Mouse (Mus musculus) liver, adult 2 months (tissue): ENCODE results near the gene Mrps23. TPM values are rescaled to one million over a fixed set of nuclear protein-coding genes. Genes with fewer than 3 reads are reported as not detected.

ENCODE experiments used
- DNase-seq: peaks from one replicate; pipeline ENCODE4 v3.0.0-alpha.2; 2011; ENCODE audit warnings: low read depth, low spot score; ENCODE audit errors: extremely low read depth
- H3K27ac ChIP-seq: fragments of 200-500 bp; replicated peaks from 2 replicates; pipeline ENCODE4 v1.5.1; 2012; ENCODE audit warnings: low read depth, mild to moderate bottlenecking, control low read depth, inconsistent platforms, low read length; ENCODE audit not compliant: insufficient read depth
- H3K27me3 ChIP-seq: fragments of 200-500 bp; 2 replicates; pipeline ENCODE4 v1.6.1; 2012; ENCODE audit warnings: mild to moderate bottlenecking, moderate library complexity, low read length, inconsistent platforms; ENCODE audit not compliant: control insufficient read depth, insufficient read depth
- H3K36me3 ChIP-seq: fragments of 200-500 bp; 2 replicates; pipeline ENCODE4 v1.6.1; 2012; ENCODE audit warnings: low read length, inconsistent platforms; ENCODE audit not compliant: control insufficient read depth, insufficient read depth
- H3K4me1 ChIP-seq: fragments of 200-500 bp; 2 replicates; pipeline ENCODE4 v1.6.1; 2011; ENCODE audit warnings: low read length; ENCODE audit not compliant: control insufficient read depth, insufficient read depth
- H3K4me3 ChIP-seq: fragments of 200-500 bp; 2 replicates; pipeline ENCODE4 v1.5.1; 2011; ENCODE audit warnings: low read depth, mild to moderate bottlenecking, control low read depth, low read length, moderate library complexity; ENCODE audit not compliant: insufficient read depth
- H3K79me2 ChIP-seq: fragments of 200-500 bp; 2 replicates; pipeline ENCODE4 v1.6.1; 2012; ENCODE audit warnings: inconsistent platforms, mild to moderate bottlenecking, low read length, moderate library complexity; ENCODE audit not compliant: control insufficient read depth, insufficient read depth
- H3K9ac ChIP-seq: fragments of 200-500 bp; 2 replicates; pipeline ENCODE4 v1.6.1; 2012; ENCODE audit warnings: low read depth, mild to moderate bottlenecking, control low read depth, inconsistent platforms, low read length
- CTCF ChIP-seq: fragments of 200-500 bp; IDR thresholded peaks from 2 replicates; pipeline ENCODE4 v1.5.1; 2011; ENCODE audit warnings: low read depth, low read length, control low read depth
- POLR2A ChIP-seq: fragments of 200-500 bp; IDR thresholded peaks from 2 replicates; pipeline ENCODE4 v1.6.1; 2011; ENCODE audit warnings: low read length, control low read depth; ENCODE audit not compliant: insufficient read depth; ENCODE audit errors: extremely low read depth
- WGBS: fragments of 180-500 bp; shearing (Covaris S2); methylation state at CpG from one replicate; pipeline ENCODE4 v1.1.7; 2018; 5-methylcytosine and 5-hydroxymethylcytosine counted together
- polyA plus RNA-seq: library from polyadenylated mRNA; depleted of rRNA; stranded (reverse); fragments of >200 nt; gene quantifications from 2 replicates; pipeline ENCODE4 v1.2.3, GENCODE M21; 2012; rRNA removed
- total RNA-seq: library from RNA; depleted of rRNA; stranded (reverse); fragments of >200 nt; gene quantifications from 2 replicates; pipeline ENCODE4 v1.2.3, GENCODE M21; 2014; rRNA removed

The Mrps23 gene
- total RNA-seq (21.6 and 24.2 TPM in 2 replicates), polyA plus RNA-seq (28.8 and 37.8 TPM in 2 replicates)

DNA sequence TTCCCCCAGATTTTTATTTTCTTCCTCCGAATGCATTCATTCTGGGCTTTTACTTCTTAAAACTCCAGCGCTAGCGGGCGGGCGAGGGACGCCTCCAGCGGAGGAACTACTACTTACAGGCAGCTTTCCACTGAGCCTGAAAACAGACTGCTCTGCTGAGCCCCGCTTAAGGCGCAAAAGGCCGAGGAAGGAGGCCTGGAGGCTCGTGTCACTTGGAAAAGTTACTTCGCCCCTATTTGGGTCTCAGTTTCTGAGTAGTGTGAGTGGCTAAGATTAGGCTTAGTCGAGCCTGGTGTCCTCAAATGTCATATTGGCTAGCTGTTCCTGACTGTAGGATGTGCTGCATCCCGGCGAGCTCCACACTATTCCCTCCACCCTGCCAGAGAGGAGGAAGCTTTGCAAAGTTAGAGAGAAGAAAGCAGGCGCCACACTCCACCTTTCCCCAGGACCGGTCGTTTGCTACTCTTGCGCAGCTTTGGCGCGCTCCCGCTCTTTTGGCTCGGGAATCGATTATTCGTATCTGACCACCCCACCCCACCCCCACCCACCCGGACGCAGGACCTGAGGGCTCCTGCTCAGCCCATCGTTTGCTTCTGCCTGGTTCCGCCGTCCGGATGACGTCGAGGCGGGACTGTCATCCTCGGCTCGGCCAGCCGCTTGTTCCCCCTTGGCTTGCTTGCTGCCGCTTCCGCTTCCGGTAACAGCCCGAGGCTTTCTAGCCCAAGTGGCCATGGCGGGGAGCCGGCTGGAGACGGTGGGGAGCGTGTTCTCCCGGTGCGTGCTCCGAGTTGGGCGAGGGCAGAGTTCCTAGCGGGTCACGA is at the start of gene Mrps23:
Gene Mrps23, plus strand, starts transcription at position 677 of the 821 bp plus-strand sequence.
- H3K27me3 ChIP-seq: no peaks in the 10 kb centered on the region
- H3K36me3 ChIP-seq: no peaks in the 10 kb centered on the region
- peak within 1 kb of the TSS; percentile 71 for H3K4me3 ChIP-seq
- under 1% methylated on average over 51 of the region's 51 CpGs for WGBS
- H3K4me1 ChIP-seq: peaks cover 7% of the 10 kb centered on the region
- peak; percentile 54 for TF ChIP-seq CTCF
- TF ChIP-seq POLR2A: peak; percentile 78
- H3K9ac ChIP-seq: peak within 1 kb of the TSS; percentile 72
- H3K79me2 ChIP-seq: peaks cover 8% of the 10 kb centered on the region; the same call in 1 of the 2 replicates
- peak; percentile 89 for DNase-seq
- H3K27ac ChIP-seq: peak within 1 kb of the TSS; percentile 60

DNA sequence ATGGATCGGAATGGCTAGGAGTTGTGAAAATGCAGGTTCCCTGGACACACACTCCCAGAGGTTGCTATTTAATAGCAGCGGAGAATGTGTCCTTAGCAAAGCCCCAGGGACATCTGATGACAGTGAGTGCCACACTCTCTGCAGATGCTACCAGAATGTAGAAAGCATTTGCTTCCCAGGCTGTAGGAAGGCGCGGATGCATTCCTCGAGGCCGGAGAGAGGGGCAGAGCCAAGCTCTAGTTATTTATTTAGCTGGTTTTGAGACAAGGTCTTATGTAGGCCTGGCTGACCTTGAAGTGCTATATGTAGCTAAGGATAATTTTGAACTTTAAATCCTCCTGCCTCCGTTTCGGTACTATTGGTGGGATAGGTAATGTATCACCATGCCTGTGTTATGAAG is 49.7 kb upstream of the Mrps23 start:
- no peaks in the 10 kb centered on the region for H3K27me3 ChIP-seq
- H3K27ac ChIP-seq: no peak overlapping the region
- no peak for TF ChIP-seq POLR2A
- TF ChIP-seq CTCF: no peak
- WGBS: 67% methylated on average over 8 of the region's 8 CpGs
- H3K79me2 ChIP-seq: no peaks in the 10 kb centered on the region
- H3K4me3 ChIP-seq: no peak overlapping the region
- no peak for DNase-seq
- no peaks in the 10 kb centered on the region for H3K36me3 ChIP-seq
- no peaks in the 10 kb centered on the region for H3K4me1 ChIP-seq
- H3K9ac ChIP-seq: no peak overlapping the region

DNA sequence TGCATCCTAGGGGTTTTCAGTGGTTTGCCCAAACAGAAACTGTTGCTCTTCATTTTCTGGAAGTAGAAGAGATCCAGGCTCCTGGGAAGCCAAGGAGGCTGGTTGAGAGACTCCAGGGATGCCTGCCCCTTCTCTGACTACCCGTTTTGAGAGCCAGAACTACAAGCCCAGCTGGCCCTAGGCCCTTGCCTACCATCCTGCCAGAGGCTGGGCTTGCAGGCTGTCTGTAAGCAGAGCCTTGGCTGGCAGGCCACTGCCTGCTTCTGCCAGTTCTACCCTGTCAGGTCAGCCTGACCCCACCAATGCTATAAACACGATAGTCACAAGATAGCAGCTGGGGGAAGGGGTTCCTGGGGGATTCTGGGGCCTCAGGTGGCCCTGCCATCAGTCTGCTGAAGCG is 48.7 kb upstream of the Mrps23 start:
- Histone ChIP-seq H3K27me3 (no peaks in the 10 kb centered on the region), H3K36me3 (no peaks in the 10 kb centered on the region), H3K4me1 (no peaks in the 10 kb centered on the region), H3K4me3 (no peak overlapping the region), H3K9ac (no peak overlapping the region), H3K27ac (no peak overlapping the region), H3K79me2 (no peaks in the 10 kb centered on the region)
- 73% methylated on average over 3 of the region's 3 CpGs for WGBS
- TF ChIP-seq POLR2A: no peak
- DNase-seq: no peak

DNA sequence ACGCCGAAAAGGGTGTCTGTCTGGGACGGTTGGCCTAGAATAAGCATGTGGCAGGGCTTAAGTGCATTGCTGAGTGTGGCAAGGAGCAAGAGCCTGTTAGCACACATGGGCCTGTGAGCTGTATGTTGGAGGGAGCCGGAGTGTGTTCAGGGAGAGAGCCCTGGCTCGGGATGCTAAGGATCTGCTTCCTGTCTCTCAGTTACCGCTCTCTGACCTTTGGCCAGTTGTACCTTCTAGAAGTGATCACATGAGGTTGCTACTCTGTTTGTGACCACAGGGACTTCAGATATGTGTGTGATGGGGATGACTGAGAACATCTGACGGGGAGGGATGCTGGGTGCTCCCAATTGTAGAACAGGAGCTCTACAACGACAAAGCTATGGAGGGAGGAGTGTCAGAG is 48.2 kb upstream of the Mrps23 start:
- H3K27ac ChIP-seq: no peak overlapping the region
- TF ChIP-seq POLR2A: no peak
- TF ChIP-seq CTCF: no peak
- no peak overlapping the region for H3K4me3 ChIP-seq

DNA sequence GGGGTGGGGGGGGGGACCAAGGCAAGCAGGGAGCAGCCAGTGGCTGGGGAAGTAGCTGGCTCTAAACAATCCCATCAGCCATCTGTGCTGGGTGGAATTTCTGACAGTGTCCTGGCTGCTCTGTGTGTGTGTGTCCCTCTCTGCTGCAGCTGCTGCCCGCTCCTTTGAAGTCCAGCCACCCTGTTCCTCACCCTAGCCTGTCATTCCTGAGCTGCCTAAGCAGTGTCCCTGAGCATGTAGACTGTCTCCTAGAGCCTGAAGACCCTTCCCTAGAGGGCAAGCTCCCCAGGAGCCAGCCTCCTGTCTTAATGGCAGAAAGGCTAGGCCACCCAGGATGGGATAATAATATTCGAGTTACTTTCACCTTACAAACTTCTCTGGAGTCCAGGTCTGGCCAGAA is 47.8 kb upstream of the Mrps23 start:
- Histone ChIP-seq H3K9ac (no peak overlapping the region), H3K27ac (0 out of 2 replicates have a peak overlapping the region, but pooled peaks have one; percentile 32), H3K27me3 (no peaks in the 10 kb centered on the region), H3K4me3 (no peak overlapping the region), H3K79me2 (no peaks in the 10 kb centered on the region), H3K36me3 (no peaks in the 10 kb centered on the region), H3K4me1 (peaks cover 2% of the 10 kb centered on the region; the same call in 1 of the 2 replicates)
- no peak for DNase-seq
- TF ChIP-seq POLR2A: no peak
- no peak for TF ChIP-seq CTCF
- WGBS: 77% methylated on average over 2 of the region's 2 CpGs

More for the DNA sequence above, 48.2 kb upstream of the Mrps23 start:
- DNase-seq: no peak
- Histone ChIP-seq H3K9ac (no peak overlapping the region), H3K36me3 (no peaks in the 10 kb centered on the region), H3K79me2 (no peaks in the 10 kb centered on the region), H3K27me3 (no peaks in the 10 kb centered on the region), H3K4me1 (peaks cover under 1% of the 10 kb centered on the region; the same call in 1 of the 2 replicates)
- 68% methylated on average over 8 of the region's 8 CpGs for WGBS

DNA sequence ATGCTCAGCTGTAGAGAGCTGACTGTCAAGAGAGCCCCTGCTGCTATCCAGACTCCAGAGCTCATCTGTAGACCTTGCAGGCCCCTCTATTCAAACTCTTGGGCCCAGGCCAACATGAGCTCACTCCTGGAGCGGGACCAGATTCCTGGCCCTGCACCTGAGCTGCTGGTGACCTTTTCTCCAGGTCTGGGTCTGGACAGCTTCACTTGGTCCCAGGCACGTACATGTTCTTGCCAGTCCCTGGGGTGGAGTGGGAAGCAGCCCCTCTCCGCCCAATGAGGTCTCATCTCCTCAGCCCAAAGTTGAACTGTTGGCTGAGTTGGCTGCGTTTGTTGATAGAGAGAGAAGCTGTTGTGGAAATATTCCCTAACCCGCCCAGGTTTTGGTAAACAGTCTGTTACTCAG is 45.3 kb upstream of the Mrps23 start:
- H3K36me3 ChIP-seq: no peaks in the 10 kb centered on the region
- H3K27ac ChIP-seq: no peak overlapping the region
- H3K9ac ChIP-seq: no peak overlapping the region
- H3K4me3 ChIP-seq: no peak overlapping the region
- peaks cover 5% of the 10 kb centered on the region; the same call in 1 of the 2 replicates for H3K4me1 ChIP-seq
- no peak for DNase-seq
- H3K27me3 ChIP-seq: no peaks in the 10 kb centered on the region
- no peak for TF ChIP-seq CTCF
- no peak for TF ChIP-seq POLR2A
- 74% methylated on average over 5 of the region's 5 CpGs for WGBS
- H3K79me2 ChIP-seq: no peaks in the 10 kb centered on the region
